Mouse (Mus musculus) forebrain, embryonic 15.5 days (tissue): ENCODE measurements around the gene Gm21860. TPM values are rescaled to one million over a fixed set of nuclear protein-coding genes. Genes with fewer than 3 reads are reported as not detected.
"Not testable (repeated sequence)": the region's sequence is repeated elsewhere in the genome, so short reads cannot be mapped to it uniquely, and the experiment has no call there.

ENCODE experiments used
- ATAC-seq: fragments of 200-750 bp; cut with Nextera tagmentation; replicated peaks from 2 replicates; pipeline ENCODE4 v1.8.0; 2017; ENCODE audit warnings: mild to moderate bottlenecking, moderate TSS enrichment, moderate library complexity
- H3K27ac ChIP-seq: fragments of 300-500 bp; sonication (generic); replicated peaks from 2 replicates; pipeline ENCODE4 v1.5.1; 2015; ENCODE audit warnings: mild to moderate bottlenecking, inconsistent platforms
- H3K27me3 ChIP-seq: fragments of 300-500 bp; sonication (generic); 2 replicates; pipeline ENCODE4 v1.6.1; 2015; ENCODE audit warnings: inconsistent platforms
- H3K36me3 ChIP-seq: fragments of 300-500 bp; sonication (generic); 2 replicates; pipeline ENCODE4 v1.6.1; 2015; ENCODE audit warnings: mild to moderate bottlenecking, inconsistent platforms
- H3K4me1 ChIP-seq: fragments of 300-500 bp; sonication (generic); 2 replicates; pipeline ENCODE4 v1.6.1; 2015; ENCODE audit warnings: inconsistent platforms
- H3K4me2 ChIP-seq: fragments of 300-500 bp; sonication (generic); replicated peaks from 2 replicates; pipeline ENCODE4 v1.6.1; 2015; ENCODE audit warnings: mild to moderate bottlenecking, inconsistent platforms
- H3K4me3 ChIP-seq: fragments of 300-500 bp; sonication (generic); 2 replicates; pipeline ENCODE4 v1.5.1; 2015; ENCODE audit warnings: mild to moderate bottlenecking, inconsistent platforms
- H3K9ac ChIP-seq: fragments of 300-500 bp; sonication (generic); replicated peaks from 2 replicates; pipeline ENCODE4 v1.6.1; 2015; ENCODE audit warnings: mild to moderate bottlenecking, inconsistent platforms
- H3K9me3 ChIP-seq: fragments of 300-500 bp; sonication (generic); 2 replicates; pipeline ENCODE4 v1.6.1; 2016; ENCODE audit warnings: inconsistent platforms
- WGBS: fragments of 180-500 bp; shearing (Covaris S2); methylation state at CpG from one replicate; pipeline ENCODE4 v1.1.7; 2015; ENCODE audit warnings: mixed read lengths; 5-methylcytosine and 5-hydroxymethylcytosine counted together
- polyA plus RNA-seq: library from polyadenylated mRNA; unstranded; fragments of >200 nt; fragmentation: Nextera tagmentation; extraction: Ambion mirVana; gene quantifications from 2 replicates; pipeline ENCODE4 v1.2.1, GENCODE M21; 2015

Gm21860 gene
- not detected in 2 replicates for polyA plus RNA-seq

- not testable (repeated sequence) for H3K36me3 ChIP-seq, H3K4me2 ChIP-seq, H3K4me3 ChIP-seq, H3K4me1 ChIP-seq, H3K9me3 ChIP-seq, H3K27ac ChIP-seq, H3K9ac ChIP-seq, ATAC-seq, H3K27me3 ChIP-seq
- no CpG with 5 or more reads among the region's 8 CpGs for WGBS
Observed at GRCm38 (mm10) chrY:90754721-90755120, at the start of gene Gm21860. Gene Gm21860 (minus strand): TSS chrY:90754821.

DNA sequence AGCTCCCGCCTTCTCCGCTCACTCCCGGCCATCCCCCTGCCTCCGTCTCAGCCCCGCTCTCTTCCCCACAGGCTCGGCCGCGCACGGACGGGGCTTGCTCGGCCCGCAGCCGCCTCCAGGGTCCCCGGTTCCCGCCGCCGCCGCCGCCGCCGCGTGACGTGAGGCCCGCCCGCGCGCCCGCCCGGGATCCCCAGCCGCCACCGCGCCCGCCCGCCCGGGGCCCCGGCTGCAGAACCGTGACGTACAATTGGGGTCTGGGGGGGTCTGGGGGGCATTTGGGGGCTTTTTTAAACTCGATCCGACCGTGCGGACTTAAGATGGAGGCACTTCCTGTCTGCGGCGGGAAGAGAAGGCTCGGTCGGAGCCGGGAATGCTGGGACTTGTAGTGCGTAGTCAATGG, 29.8 kb upstream of the Gm21860 start, which contains the start of gene Gm47283:
Gene Gm47283, plus strand, starts transcription at position 301 of the 400 bp plus-strand sequence.
- ATAC-seq, result not testable (repeated sequence)
- WGBS, result no CpG with 5 or more reads among the region's 48 CpGs

DNA sequence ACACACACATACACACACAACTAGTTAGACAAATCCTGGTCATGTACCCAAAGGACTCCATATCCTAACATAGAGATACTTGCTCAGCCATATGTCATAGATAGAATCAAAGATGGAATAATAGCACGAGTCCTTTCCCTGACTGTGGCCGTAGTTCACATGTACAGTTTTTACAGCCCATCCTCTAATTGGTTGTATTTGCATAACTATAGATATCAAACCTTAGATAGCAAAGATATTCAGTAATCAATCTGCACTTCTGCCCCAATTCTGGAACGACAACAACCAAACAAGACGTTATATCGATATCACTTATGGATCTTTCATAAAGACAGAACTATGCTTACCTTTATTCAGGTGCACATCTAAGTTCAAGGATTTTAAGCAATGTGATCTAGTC, 9.4 kb downstream of the Gm21860 start:
- Histone ChIP-seq H3K9me3 (peaks cover 18% of the 10 kb centered on the region), H3K36me3 (peaks cover 24% of the 10 kb centered on the region)
- not testable (repeated sequence) for H3K4me1 ChIP-seq, ATAC-seq, H3K4me2 ChIP-seq, H3K27me3 ChIP-seq, H3K27ac ChIP-seq, H3K9ac ChIP-seq, H3K4me3 ChIP-seq
- 91% methylated on average over 5 of the region's 5 CpGs for WGBS

More for the DNA sequence above, 29.8 kb upstream of the Gm21860 start, which contains the start of gene Gm47283:
- H3K36me3 ChIP-seq, H3K27ac ChIP-seq, H3K9ac ChIP-seq, H3K4me1 ChIP-seq, H3K4me3 ChIP-seq, H3K4me2 ChIP-seq, H3K9me3 ChIP-seq, H3K27me3 ChIP-seq: not testable (repeated sequence)

- Histone ChIP-seq H3K4me2 (peak overlapping the region; percentile 29), H3K27ac (peak overlapping the region; percentile 78), H3K9me3 (peaks cover 26% of the 10 kb centered on the region), H3K4me3 (peak overlapping the region; percentile 22), H3K36me3 (peaks cover 32% of the 10 kb centered on the region)
- WGBS, result 56% methylated on average over 51 of the region's 51 CpGs
- peak; percentile 92 for ATAC-seq
- H3K4me1 ChIP-seq, H3K27me3 ChIP-seq, H3K9ac ChIP-seq: not testable (repeated sequence)
Observed at GRCm38 (mm10) chrY:90744381-90744981, 10.1 kb downstream of the Gm21860 start.

DNA sequence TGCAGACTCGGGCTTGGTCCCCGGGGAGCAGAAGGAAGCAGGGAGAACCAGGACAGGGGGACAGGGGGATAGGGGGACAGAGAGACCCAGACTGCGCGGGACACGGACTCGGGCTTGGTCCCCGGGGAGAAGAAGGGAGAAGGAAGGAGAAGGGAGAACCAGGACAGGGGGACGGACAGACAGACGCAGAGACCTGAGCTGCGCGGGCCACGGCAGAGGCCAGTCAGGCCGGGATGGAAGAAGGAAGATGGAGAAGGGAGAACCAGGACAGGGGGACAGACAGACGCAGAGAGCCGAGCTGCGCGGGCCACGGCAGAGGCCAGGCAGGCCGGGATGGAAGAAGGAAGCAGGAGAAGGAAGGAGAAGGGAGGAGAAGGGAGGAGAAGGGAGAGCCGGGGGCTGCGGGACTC, 10.8 kb downstream of the Gm21860 start:
- 73% methylated on average over 10 of the region's 21 CpGs for WGBS
- no peaks in the 10 kb centered on the region for H3K4me1 ChIP-seq
- H3K4me3 ChIP-seq, result no peak overlapping the region; the same call in 1 of the 2 replicates
- ATAC-seq, result no peak
- H3K9ac ChIP-seq, result no peak overlapping the region
- peaks cover 39% of the 10 kb centered on the region for H3K36me3 ChIP-seq
- peaks cover 32% of the 10 kb centered on the region for H3K9me3 ChIP-seq
- H3K27me3 ChIP-seq, result no peaks in the 10 kb centered on the region
- 0 out of 2 replicates have a peak overlapping the region, but pooled peaks have one; percentile 29 for H3K4me2 ChIP-seq
- peak overlapping the region; percentile 78 for H3K27ac ChIP-seq

GRCm38 (mm10) chrY:90743053-90743810, 11.4 kb downstream of the Gm21860 start:
- Histone ChIP-seq H3K9me3 (peaks cover 33% of the 10 kb centered on the region), H3K36me3 (peaks cover 41% of the 10 kb centered on the region)
- H3K27me3 ChIP-seq, H3K27ac ChIP-seq, H3K4me2 ChIP-seq, H3K9ac ChIP-seq, ATAC-seq, H3K4me1 ChIP-seq, H3K4me3 ChIP-seq: not testable (repeated sequence)
- 84% methylated on average over 40 of the region's 46 CpGs for WGBS

DNA sequence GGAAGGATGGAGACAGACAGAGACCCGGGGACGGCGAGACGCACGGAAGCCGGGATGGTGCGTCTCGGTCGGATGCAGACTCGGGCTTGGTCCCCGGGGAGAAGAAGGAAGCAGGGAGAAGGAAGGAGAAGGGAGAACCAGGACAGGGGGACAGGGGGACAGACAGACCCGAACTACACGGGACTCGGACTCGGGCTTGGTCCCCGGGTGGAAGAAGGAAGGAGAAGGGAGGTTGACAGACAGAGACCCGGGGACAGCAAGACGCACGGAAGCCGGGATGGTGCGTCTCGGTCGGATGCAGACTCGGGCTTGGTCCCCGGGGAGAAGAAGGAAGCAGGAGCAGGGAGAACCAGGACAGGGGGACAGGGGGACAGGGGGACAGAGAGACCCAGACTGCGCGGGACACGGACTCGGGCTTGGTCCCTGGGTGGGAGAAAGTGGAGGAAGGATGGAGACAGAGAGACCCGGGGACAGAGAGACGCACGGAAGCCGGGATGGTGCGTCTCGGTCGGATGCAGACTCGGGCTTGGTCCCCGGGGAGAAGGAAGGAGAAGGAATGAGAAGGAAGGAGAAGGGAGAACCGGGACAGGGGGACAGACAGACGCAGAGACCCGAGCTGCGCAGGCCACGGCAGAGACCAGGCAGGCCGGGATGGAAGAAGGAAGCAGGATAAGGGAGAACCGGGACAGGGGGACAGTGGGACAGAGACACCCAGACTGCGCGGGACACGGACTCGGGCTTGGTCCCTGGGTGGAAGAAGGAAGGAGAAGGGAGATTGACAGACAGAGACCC, 12.2 kb downstream of the Gm21860 start:
- 85% methylated on average over 49 of the region's 49 CpGs for WGBS
- H3K9ac ChIP-seq, H3K27ac ChIP-seq, H3K27me3 ChIP-seq, H3K4me3 ChIP-seq, H3K4me1 ChIP-seq, H3K4me2 ChIP-seq: not testable (repeated sequence)
- Histone ChIP-seq H3K36me3 (peaks cover 41% of the 10 kb centered on the region), H3K9me3 (peaks cover 33% of the 10 kb centered on the region)
- ATAC-seq, result peak; percentile 14

GRCm38 (mm10) chrY:90741452-90742260, 13.0 kb downstream of the Gm21860 start:
- H3K27me3 ChIP-seq, H3K4me3 ChIP-seq, H3K4me2 ChIP-seq, H3K27ac ChIP-seq, H3K9ac ChIP-seq, H3K4me1 ChIP-seq: not testable (repeated sequence)
- WGBS, result 81% methylated on average over 42 of the region's 43 CpGs
- Histone ChIP-seq H3K36me3 (peaks cover 41% of the 10 kb centered on the region), H3K9me3 (peaks cover 33% of the 10 kb centered on the region)
- ATAC-seq, result peak; percentile 44

GRCm38 (mm10) chrY:90741006-90741405, 13.6 kb downstream of the Gm21860 start:
- 75% methylated on average over 38 of the region's 38 CpGs for WGBS
- peak; percentile 55 for ATAC-seq
- H3K4me2 ChIP-seq, H3K4me1 ChIP-seq, H3K27ac ChIP-seq, H3K27me3 ChIP-seq, H3K4me3 ChIP-seq, H3K9ac ChIP-seq: not testable (repeated sequence)
- Histone ChIP-seq H3K36me3 (peaks cover 41% of the 10 kb centered on the region), H3K9me3 (peaks cover 33% of the 10 kb centered on the region)

GRCm38 (mm10) chrY:90740013-90740561, 14.5 kb downstream of the Gm21860 start:
- H3K4me3 ChIP-seq, result no peak overlapping the region
- peaks cover 33% of the 10 kb centered on the region for H3K9me3 ChIP-seq
- whole genome bisulfite sequencing, result 47% methylated on average over 14 of the region's 14 CpGs
- no peak overlapping the region for H3K4me2 ChIP-seq
- peaks cover 36% of the 10 kb centered on the region for H3K36me3 ChIP-seq
- H3K27ac ChIP-seq, result no peak overlapping the region
- no peak overlapping the region for H3K9ac ChIP-seq
- no peaks in the 10 kb centered on the region for H3K4me1 ChIP-seq
- no peak for ATAC-seq
- no peaks in the 10 kb centered on the region for H3K27me3 ChIP-seq

- H3K27ac ChIP-seq, H3K9ac ChIP-seq, ATAC-seq, H3K4me1 ChIP-seq, H3K4me2 ChIP-seq, H3K27me3 ChIP-seq, H3K4me3 ChIP-seq: not testable (repeated sequence)
- peaks cover 36% of the 10 kb centered on the region for H3K36me3 ChIP-seq
- WGBS, result 53% methylated on average over 11 of the region's 11 CpGs
- H3K9me3 ChIP-seq, result peaks cover 33% of the 10 kb centered on the region
Observed at GRCm38 (mm10) chrY:90739531-90740012, 15.0 kb downstream of the Gm21860 start.
